Mouse (Mus musculus) E14TG2a.4 (cell line): ENCODE measurements around the gene Inava.

Experiments used
- CTCF ChIP-seq: conservative IDR thresholded peaks from 2 replicates; pipeline ENCODE4 v1.5.1; 2014; ENCODE audit warnings: low read length
- NANOG ChIP-seq: IDR thresholded peaks from 2 replicates; pipeline ENCODE4 v1.6.1; 2014; ENCODE audit warnings: borderline replicate concordance, low read length, mixed read lengths
- POU5F1 ChIP-seq: IDR thresholded peaks from 2 replicates; pipeline ENCODE4 v1.6.1; 2014; ENCODE audit warnings: low read length, borderline replicate concordance

DNA sequence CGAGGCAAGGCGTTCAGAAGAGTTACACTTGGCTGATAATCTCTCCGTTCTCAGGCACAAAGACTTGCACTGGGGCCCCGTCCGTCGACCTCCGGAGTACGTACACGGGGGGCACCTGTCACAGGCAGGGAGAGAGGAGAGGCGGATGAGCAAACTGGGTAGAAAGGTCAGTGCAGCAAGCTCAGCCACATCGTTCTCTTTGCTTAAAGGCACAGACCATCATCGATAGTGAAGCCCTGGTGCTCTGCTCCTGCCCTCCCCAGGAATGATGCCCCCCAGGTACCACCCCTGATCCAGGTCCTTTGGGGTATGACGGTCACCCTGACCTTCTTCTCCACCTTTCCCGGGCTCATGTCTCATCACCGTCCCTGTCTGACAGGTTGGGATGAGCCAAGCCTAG is 19.8 kb downstream of the Inava start:
- no peak for TF ChIP-seq CTCF
- TF ChIP-seq NANOG = no peak
- no peak for TF ChIP-seq POU5F1
